Mouse (Mus musculus): Measurements from ENCODE around the gene Ccdc155. TPM values are rescaled to one million over a fixed set of nuclear protein-coding genes. Genes with fewer than 3 reads are reported as not detected.

The Ccdc155 gene
- total RNA-seq, 2 experiments from 2014 or later = 3.0 to 3.5 TPM

- intact Hi-C loops (cut with DNase I) = no loop called here
- DNase-seq (ENCODE audit: low spot score in 2 of 2) = no peak
Observed at GRCm38 (mm10) chr7:45193871-45194785, 10.6 kb downstream of the Ccdc155 start.

DNA sequence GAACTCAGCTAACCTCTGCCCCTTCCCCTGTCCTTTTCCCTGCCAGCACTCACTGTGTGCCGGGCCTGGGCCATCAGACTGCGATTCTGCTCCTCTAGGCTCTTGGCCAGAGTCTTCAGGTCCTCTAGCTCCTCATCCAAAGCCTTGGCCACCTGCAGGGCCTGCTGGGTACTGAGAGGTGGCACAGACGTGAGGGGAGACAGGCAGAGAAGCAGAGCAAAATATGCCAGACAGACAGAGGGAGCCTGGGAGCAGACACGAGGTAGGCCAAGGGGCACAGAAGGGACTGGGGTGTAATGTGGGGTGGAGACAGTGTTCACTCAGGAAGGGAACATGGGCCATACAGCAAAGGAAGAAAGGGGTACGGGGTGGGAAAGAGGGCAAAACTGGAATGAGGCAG, 11.3 kb downstream of the Ccdc155 start:
- DNase-seq (ENCODE audit: low spot score in 2 of 2) = no peak
- intact Hi-C loops (cut with DNase I) = no loop called here

DNA sequence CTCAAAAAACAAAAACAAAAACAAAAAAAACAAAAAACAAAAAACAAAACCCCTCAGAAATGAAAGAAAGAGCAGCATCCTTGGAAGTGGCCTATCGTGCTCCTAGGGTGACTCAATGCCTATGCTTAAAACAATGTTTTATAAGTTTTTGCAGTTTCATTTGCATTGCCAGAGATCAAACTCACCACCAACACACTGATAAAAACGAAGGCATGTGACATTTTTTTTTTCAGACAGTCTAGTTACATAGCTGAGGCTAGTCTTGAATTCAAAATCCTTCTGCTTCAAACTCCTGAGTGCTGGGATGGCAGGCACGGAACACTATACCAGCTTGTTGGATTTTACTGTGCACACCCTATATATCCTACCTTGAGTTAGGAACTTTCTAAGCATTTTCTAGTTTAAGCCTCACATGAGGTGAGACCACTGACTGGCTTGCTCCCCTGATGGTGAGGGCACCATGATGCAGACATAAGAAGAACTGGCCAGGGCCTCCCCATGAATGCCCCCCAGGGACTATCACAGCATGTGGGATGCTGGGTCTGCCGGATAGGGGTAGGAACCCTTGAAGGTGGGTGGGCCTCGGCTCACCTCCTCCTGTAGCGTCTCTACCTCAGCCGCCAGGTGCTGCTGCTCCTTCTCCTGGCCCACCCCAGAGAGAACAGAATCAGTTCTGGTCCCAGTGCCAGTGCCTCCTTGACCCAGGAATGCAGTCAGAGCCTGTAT, 11.9 kb downstream of the Ccdc155 start:
- DNase-seq (ENCODE audit: low spot score in 2 of 2) = no peak
- intact Hi-C loops (cut with DNase I) = no loop called here

DNA sequence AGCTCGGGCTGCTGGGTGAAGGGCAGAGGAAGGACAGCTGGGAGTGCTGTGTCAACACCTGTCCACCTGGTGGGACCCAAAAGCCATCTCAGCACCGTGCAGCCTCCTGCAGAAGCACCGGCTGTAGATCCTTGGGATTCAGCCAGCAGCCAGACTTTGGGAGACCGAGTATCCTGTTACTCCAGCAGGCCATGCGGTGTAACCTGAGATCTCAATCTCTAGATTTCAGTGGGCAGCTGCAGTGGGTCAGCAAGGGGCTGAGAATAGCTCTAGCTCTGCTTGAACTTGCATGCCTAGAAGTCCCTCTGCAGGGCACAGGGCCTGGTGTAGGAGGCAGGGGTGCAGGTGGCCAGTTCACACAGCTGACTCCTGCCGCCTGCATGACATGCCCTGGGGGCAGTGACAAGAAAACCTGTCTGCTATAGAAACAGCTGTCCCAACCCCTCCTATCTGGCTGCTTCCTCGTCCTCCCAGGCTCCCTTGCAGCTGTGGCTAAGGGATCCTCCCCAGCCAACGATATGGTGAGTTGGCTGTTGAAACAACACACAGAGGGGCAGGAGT, 12.8 kb downstream of the Ccdc155 start:
- no peak for DNase-seq (ENCODE audit: low spot score in 2 of 2)
- intact Hi-C loops (cut with DNase I) = no loop called here

- intact Hi-C loops (cut with DNase I) = no loop called here
- no peak for DNase-seq (ENCODE audit: low spot score in 2 of 2)
Observed at GRCm38 (mm10) chr7:45191161-45191560, 13.5 kb downstream of the Ccdc155 start.

GRCm38 (mm10) chr7:45190186-45190585, 14.5 kb downstream of the Ccdc155 start:
- DNase-seq (ENCODE audit: low spot score in 2 of 2) = no peak
- intact Hi-C loops (cut with DNase I) = no loop called here

DNA sequence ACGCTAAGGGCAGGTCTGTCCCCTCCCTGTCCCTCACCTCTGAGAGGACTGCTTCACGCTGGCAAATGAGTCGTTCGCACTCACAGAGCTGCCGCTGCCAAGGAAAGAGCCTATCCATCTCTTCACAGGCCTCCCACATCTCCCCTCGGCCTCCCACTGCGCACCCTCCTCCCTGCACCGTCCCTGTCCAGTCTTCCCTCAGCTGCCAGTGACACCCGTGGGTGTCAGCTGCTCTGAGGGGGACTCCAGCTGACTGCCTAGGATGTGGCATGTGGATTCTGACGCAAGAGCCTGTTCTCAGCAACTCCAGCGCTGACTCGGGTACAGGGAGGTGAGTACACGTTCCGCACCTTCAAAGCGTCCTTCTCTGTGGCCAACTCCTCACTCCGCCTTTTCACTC, 15.1 kb downstream of the Ccdc155 start:
- intact Hi-C loops (cut with DNase I) = no loop called here
- DNase-seq (ENCODE audit: low spot score in 2 of 2) = peak in 1 of 2 experiments; percentile 25

- intact Hi-C loops (cut with DNase I) = no loop called here
- DNase-seq (ENCODE audit: low spot score in 2 of 2) = no peak
Observed at GRCm38 (mm10) chr7:45185921-45186320, 18.8 kb downstream of the Ccdc155 start.

DNA sequence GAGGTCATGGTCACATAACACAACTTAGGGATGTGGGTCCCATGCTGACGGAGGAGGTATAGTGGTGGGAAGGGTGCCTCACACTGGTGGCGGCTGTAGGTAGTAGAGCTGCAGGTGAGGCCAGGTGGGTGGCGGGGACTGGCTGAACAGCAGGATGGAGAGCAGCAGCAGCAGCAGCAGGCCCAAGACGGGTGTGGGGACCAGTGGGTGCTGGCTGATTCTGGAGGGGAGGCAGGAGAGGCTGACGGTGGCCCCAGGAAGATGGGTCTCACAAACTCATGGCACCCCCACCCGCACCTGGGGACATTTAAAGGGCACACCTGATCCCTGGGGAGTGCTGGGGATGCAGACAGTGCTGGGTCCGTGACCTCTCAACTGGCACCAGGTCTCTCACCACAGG, 21.0 kb downstream of the Ccdc155 start:
- DNase-seq (ENCODE audit: low spot score in 2 of 2) = no peak
- intact Hi-C loops (cut with DNase I) = no loop called here

- intact Hi-C loops (cut with DNase I) = no loop called here
- no peak for DNase-seq (ENCODE audit: low spot score in 2 of 2)
Observed at GRCm38 (mm10) chr7:45182606-45183005, 22.1 kb downstream of the Ccdc155 start.

DNA sequence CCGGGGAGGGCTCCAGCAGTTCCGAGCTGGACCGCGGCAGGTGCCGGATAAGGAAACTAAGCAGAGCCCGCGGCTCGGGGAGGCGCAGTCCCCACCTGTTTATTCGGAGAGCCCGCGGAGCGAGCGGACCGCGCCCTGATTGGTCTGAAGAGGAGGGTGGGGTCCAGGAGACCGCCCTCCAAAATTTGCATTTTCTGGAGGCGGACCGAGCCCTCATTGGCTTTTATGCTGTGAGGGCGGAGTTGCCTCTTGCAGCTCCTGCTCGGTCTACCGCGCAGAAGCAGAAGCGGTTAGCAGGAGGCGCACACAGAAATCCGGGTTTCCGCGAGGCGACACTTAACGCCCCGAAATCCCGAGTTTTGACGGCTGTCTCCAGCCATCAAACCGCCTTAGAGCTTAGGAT, 22.5 kb downstream of the Ccdc155 start:
- intact Hi-C loops (cut with DNase I) = no loop called here
- DNase-seq (ENCODE audit: low spot score in 2 of 2) = peak; percentile 87 to 91

DNA sequence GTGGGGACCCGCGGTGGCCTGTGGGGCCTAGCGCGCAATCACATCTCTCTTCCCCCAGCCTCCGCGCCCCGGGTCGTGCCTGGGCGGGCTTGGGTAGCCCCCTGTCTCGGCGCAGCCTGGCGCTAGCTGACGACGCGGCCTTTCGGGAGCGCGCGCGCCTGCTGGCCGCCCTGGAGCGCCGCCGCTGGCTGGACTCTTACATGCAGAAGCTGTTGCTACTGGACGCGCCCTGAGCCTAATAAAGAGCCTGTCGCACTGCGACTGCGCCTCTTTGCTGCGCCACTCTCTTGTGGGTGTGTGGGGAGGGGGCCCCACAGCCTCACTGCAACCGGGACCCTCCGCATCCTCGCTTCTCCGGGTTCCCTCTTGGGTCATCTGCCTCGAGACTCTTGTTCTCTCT, 23.2 kb downstream of the Ccdc155 start:
- no peak for DNase-seq (ENCODE audit: low spot score in 2 of 2)
- intact Hi-C loops (cut with DNase I) = no loop called here

- no peak for DNase-seq (ENCODE audit: low spot score in 2 of 2)
- intact Hi-C loops (cut with DNase I) = no loop called here
Observed at GRCm38 (mm10) chr7:45180896-45181477, 23.7 kb downstream of the Ccdc155 start, which contains the start of gene Pth2. TSS of gene Pth2 (plus strand) at chr7:45180995.

GRCm38 (mm10) chr7:45179469-45179868, 25.2 kb downstream of the Ccdc155 start, which contains the start of gene Gfy:
TSS of gene Gfy (minus strand) at chr7:45179569.
- intact Hi-C loops (cut with DNase I) = loop anchor here (5.0 kb wide), 1 partner anchor 118 kb away; no protein-coding TSS in a partner anchor
- no peak for DNase-seq (ENCODE audit: low spot score in 2 of 2)

GRCm38 (mm10) chr7:45178550-45178949, 26.1 kb downstream of the Ccdc155 start:
- intact Hi-C loops (cut with DNase I) = loop anchor here (5.0 kb wide), 1 partner anchor 119 kb away; no protein-coding TSS in a partner anchor
- DNase-seq (ENCODE audit: low spot score in 2 of 2) = no peak

DNA sequence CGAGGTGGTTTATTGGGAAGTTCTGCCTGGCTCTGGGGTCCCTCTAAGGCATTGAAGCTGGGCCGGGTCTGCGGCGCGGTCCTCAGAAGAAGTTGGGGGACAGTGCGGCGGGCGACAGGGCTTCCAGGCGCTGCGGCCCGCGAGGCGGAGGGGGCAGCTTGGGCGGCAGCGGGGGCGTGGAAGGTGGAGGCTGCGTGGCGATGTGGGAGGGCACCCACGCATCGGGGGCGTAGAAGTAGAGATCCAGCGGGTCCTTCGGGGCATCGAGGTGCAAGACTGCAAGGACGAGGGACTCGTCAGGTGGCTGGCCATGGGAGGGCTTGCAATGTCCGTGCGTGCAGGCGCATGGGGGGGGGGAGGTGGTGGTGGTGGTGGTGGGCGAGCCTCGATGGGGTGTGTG, 28.3 kb downstream of the Ccdc155 start:
- intact Hi-C loops (cut with DNase I) = loop anchor here (5.0 kb wide), 1 partner anchor 121 kb away; no protein-coding TSS in a partner anchor

GRCm38 (mm10) chr7:45175929-45176328, 28.8 kb downstream of the Ccdc155 start:
- intact Hi-C loops (cut with DNase I) = loop anchor here (5.0 kb wide), 1 partner anchor 121 kb away; no protein-coding TSS in a partner anchor
- no peak for DNase-seq (ENCODE audit: low spot score in 2 of 2)

More for the DNA sequence above, 28.3 kb downstream of the Ccdc155 start:
- no peak for DNase-seq (ENCODE audit: low spot score in 2 of 2)

DNA sequence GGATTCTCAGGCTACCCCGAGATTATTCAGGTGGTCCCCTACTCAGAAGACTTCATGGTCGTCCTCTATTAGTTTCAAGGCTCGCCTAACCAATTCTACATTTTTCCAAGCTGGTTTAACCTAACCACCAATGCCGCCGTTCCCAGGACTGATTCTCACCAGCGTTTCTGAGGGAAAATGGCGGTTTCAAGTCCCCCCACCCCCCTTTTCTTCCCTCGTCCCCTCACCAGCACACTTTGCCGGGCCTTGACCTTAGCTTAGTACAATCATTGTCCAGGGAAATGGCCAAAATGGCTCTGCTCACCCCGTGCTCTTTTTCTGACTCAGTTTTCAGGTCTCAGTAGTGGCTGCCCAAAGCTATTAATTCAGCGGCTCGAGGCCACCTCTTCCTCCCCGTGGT, 29.3 kb downstream of the Ccdc155 start:
- no peak for DNase-seq (ENCODE audit: low spot score in 2 of 2)
- intact Hi-C loops (cut with DNase I) = loop anchor here (5.0 kb wide), 1 partner anchor 122 kb away; no protein-coding TSS in a partner anchor

DNA sequence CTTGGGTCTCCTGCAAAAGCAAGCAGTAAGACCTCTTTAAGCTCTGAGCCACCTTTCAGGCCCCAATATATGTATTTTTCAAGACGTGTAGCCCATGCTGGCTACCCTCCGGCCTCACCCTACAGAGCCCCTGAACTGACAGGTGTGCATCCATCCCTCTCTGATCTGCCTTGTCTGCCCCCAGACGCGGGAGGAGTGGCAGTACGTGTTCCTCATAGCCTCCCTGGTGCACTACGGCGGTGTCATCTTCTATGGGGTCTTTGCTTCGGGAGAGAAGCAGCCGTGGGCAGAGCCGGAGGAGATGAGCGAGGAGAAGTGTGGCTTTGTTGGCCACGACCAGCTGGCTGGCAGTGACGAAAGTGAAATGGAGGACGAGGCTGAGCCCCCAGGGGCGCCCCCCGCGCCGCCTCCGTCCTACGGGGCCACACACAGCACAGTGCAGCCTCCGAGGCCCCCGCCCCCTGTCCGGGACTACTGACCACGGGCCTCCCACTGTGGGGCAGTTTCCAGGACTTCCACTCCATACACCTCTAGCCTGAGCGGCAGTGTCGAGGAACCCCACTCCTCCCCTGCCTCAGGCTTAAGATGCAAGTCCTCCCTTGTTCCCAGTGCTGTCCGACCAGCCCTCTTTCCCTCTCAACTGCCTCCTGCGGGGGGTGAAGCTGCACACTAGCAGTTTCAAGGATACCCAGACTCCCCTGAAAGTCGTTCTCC, 30.0 kb downstream of the Ccdc155 start:
- no peak for DNase-seq (ENCODE audit: low spot score in 2 of 2)
- intact Hi-C loops (cut with DNase I) = loop anchor here (5.0 kb wide), 1 partner anchor 123 kb away; no protein-coding TSS in a partner anchor
